Mouse (Mus musculus) embryonic fibroblast, embryonic 13.5 days (primary cell): ENCODE results near the gene Tmc2.

Experiments used
- CTCF ChIP-seq: IDR thresholded peaks from 2 replicates; pipeline ENCODE4 v1.5.1; 2011; ENCODE audit warnings: mild to moderate bottlenecking, control low read depth, low read length, moderate library complexity, borderline replicate concordance; ENCODE audit not compliant: insufficient read depth
- POLR2A ChIP-seq: IDR thresholded peaks from 2 replicates; pipeline ENCODE4 v1.6.1; 2011; ENCODE audit warnings: low read depth, mild to moderate bottlenecking, control low read depth, low read length, moderate library complexity

GRCm38 (mm10) chr2:130280224-130280623 lies 85.2 kb downstream of the Tmc2 start:
- TF ChIP-seq CTCF (no peak), POLR2A (no peak)
